Mouse (Mus musculus): ENCODE results near the gene Arid1a.
"Not testable (repeated sequence)": the region's sequence is repeated elsewhere in the genome, so short reads cannot be mapped to it uniquely, and the experiment has no call there.

Gene Arid1a

GRCm38 (mm10) chr4:133674331-133674695, 82.3 kb downstream of the Arid1a start:
- peak; percentile 23 for DNase-seq (ENCODE audit: low read depth, low spot score)

DNA sequence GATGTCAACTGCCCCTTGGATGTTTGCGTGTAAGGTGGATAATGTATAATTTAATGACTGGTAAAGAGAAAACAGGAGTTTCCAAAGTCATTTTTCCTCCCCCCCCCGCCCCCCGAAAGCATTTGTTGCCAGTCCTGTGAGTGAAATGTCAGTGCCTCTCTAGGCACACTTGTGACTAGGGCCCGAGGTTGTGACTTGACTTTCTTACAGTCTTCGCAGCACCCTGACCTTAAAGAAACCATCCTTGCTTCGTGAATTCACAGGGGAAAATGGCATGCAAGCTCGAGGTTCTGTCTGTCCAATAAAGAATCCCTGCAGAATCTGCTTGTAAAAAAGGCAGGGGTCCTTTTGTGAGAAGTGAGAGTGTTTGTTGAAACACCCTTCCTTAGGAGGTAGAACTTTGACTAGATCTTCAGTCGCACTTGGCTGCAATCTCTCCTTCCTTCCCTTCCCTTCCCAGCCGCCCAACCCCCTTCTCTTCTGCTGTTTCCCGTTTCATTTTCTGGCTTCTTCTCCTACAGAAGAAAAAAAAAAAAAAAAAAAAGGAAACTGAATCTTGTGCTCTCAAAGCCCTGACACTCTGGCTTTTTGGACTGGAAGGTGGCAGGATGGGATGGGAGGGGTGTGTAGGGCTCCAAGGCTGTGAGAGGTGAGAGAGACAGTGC, 82.8 kb downstream of the Arid1a start:
- peak; percentile 39 for DNase-seq (ENCODE audit: low read depth, low spot score)

DNA sequence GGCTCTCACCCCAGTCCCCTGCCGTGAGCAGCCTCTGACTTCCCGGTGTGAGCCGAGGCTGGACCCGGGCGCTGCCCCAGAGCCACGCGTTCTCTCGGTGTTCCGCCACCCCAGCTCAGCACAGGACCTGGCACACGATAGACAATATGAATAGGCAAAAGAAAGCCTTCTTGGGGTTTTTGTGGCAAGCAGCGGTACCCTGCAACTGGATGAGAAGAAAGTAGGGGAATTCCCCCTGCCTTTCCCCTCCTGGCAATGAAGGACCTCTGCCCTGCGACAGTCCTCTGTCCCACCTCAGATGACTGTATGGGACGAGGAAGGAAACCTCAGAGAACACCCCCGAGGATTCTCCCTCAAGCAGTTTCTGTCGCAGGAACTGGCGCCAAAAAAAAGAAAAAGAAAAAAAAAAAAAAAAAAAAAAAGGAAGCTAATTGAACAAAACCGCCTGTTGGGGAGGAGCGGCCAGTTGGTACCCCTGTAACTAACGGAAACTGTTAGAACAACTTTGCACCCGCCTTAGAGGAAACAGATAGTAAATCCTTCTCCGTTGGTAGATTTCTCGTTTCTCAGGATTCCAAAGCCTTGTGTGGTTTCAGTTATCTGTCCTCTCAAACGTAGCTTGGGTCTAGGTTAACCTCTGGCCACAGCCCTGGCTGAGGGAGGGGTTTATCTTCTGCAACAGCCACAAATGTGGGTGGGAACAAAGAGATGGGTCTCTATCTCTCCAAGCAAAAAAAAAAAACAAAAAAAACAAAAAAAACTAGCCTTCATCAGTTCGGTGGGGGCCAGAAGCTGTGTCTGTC, 83.5 kb downstream of the Arid1a start:
- DNase-seq (ENCODE audit: low read depth, low spot score) = peak; percentile 72

DNA sequence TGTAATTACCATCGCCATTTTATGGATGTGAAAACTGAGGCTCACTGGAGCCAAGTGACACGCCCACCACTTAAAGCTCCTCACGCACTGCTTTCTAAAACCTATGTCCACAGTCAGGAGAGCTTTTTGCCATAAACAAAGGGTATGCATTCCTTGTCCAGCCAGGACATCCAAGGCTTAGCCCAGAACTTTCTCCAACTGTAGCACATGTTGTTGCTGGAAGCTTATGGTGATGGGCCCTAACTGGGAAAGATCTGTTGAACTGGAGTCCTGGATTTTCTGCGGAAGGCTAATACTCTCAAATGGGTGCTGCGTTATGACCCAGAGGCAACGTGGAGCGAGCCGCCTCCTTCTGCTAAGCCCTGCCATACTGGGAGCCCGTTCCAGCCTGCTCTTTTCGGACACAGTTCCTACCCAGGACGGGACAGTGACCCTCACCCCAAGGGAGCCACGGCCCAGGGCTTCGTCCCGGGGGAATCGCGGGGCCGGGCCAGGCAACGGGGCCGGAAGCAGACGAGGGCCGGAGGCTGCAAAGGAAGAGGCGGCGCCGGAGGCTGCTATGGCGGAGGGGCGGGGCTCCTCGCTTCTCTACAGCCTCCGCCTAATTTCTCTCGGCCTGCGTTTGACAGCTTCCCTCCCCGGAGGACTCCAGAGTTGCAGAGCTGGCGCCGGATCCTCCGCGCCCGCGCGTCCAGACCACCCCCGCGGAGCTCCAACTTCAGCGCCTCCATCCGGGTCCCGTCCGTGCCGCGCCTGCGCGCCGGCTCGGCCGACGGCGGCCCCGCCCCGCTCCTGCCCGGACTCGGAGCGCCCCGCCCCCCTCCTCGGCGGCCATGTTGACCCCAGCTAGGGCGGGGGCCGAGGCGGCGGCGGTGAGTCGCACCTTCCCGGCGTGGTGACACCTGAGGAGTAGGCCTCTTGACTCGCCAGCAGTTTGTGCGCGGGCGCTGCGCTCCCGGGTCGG, 84.4 kb downstream of the Arid1a start, which contains the start of gene Pigv:
TSS of gene Pigv (minus strand) at position 767 of the 964 bp plus-strand sequence.
- peak; percentile 95 for DNase-seq (ENCODE audit: low read depth, low spot score)

DNA sequence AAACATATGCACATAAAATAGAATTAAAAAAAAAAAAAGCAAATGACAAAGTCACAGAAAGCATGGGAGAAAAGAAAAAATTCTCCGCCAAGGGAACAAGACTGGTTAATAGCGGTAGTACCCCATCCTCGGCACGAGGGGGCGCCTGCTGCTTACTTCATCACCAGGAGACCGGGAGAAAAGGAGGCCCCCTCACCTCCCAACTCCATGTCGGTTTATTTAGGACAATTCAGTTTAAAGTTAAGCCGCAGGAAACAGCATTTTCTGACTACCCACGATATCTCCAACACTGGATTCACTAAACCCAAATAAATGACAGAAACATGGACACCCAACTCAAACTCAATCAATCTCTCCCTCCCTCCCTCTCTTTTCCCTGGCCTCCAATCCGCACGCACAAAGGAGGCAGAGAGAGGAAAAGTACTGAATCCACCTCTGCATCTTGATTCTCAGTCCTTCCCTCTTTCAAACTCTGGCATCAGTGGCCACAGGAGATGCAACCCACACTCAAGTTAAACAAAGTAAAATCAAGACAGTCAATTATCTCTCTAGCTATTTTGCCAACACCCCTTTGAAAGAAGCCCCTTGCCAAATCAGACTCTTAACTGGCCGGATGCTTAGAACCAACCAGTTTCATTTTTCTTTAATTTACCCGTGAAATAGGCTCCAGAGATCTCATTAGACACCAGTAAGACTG, 85.2 kb downstream of the Arid1a start:
- DNase-seq (ENCODE audit: low read depth, low spot score) = peak; percentile 85

GRCm38 (mm10) chr4:133669652-133670210, 86.8 kb downstream of the Arid1a start:
- DNase-seq (ENCODE audit: low read depth, low spot score) = no peak

- no peak for DNase-seq (ENCODE audit: low read depth, low spot score)
Observed at GRCm38 (mm10) chr4:133668537-133668936, 88.0 kb downstream of the Arid1a start.

DNA sequence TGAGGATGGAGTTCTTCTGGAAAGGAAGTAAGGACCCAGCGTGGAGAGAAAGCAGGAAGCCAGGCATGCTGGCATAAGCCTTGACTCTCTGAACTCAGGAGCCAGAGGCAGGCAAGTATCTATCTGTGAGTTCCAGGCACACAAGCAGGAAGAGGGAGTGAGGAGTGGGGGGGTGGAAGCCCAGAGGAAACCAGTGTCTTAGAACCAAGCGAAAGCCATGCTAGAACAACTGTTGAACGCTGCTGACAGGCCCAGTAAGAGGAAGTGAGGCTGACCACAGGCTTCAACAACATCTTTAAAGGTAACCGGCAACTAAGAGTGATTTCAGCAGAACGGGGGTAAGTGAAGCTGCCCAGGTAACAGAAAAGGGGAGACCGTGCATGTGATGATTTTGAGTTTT, 90.4 kb downstream of the Arid1a start:
- DNase-seq (ENCODE audit: low read depth, low spot score) = peak; percentile 61

DNA sequence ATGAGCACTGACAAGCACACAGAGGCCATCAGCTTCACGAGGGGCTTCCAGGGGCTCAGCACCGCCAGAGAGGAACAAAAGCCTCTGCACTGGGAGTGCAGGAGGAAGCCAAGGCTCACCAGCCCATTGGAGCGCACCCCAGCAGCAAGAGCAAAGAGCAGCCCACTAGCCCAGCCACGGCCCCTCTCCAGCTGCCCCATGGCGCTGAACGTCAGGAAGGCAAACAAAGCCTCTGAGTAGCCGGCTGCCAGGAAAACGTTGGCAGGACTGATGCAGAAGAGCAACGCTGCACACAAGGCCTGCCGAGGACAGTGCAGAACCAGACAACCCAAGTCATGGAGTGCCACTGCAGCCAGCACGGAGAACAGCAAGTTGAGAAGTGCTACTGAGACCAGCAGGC, 91.5 kb downstream of the Arid1a start:
- DNase-seq (ENCODE audit: low read depth, low spot score) = no peak

GRCm38 (mm10) chr4:133662945-133663344, 93.6 kb downstream of the Arid1a start:
- no peak for DNase-seq (ENCODE audit: low read depth, low spot score)

- DNase-seq (ENCODE audit: low read depth, low spot score) = no peak
Observed at GRCm38 (mm10) chr4:133662421-133662820, 94.1 kb downstream of the Arid1a start.

GRCm38 (mm10) chr4:133660193-133661155, 96.1 kb downstream of the Arid1a start:
- no peak for DNase-seq (ENCODE audit: low read depth, low spot score)

DNA sequence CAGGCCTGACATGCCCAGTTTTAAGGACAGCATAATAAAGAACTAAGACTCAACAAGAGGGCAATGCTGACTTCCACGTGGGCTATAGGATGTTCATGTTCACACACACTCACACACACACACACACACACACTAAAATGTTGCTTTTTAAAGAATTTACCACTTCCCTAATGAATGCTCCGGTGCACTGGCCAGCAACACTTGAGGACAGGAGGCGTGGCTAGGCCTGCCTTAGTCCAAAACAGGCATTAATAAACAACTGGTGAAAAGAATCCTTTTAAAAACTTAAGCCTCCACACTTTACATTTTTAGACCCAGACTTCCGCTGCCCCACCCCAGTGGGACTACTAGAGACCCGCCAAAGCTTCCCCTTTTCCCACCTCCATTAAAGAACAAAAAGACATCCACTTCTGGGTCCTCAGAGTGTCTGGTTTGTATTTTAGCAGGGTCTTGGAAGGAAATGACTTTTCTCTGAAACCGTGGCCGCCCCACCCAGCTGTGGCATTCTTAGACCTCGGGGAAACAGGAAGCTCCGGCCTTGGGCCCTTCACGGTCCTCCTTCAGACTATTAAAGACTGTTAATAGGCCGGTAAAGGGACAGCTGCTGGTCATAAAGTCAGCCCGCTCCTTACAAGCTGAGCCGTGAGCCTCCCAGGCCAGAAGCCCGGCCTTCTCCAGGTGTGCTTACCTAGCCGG, 96.9 kb downstream of the Arid1a start:
- no peak for DNase-seq (ENCODE audit: low read depth, low spot score)

DNA sequence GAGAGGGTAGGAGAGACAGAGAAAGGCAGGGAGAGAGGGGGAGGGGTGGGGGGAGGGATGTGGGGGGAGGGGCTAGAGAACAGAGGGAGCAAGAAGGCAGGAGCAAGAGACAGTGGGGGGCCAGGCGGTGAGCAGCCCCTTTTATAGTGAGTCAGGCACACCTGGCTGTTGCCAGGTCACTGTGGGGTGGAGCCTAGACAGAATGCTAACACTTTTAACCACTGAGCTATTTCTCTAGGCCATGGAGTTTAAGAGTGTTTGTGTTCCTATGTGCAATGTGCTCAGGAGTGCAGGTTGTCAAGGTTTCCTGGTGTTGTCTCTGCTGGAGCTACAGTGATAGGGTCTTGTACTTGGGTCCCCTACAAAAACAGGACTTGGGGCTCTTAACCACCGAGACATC, 97.8 kb downstream of the Arid1a start:
- no peak for DNase-seq (ENCODE audit: low read depth, low spot score)

- DNase-seq (ENCODE audit: low read depth, low spot score) = no peak
Observed at GRCm38 (mm10) chr4:133657829-133658458, 98.6 kb downstream of the Arid1a start.

DNA sequence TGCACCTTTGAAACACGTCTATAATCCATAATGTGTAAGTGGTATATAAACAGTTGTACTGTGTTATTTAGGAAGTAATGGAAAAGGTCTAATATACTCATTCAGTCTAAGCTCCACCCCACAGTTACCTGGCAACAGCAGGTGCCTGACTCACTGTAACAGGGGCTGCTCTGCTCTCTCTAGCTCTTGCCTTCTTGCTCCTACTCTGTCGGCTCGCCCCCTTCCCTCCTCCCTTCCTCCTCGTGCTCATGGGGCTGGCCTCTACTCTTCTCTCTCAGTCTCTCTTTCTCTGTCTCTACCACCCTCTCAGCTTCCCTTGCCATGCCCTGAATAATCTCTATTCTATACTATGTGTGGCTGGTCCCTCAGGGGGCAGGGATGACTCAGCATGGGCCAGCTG, 99.6 kb downstream of the Arid1a start:
- no peak for DNase-seq (ENCODE audit: low read depth, low spot score)

- no peak for DNase-seq (ENCODE audit: low read depth, low spot score)
Observed at GRCm38 (mm10) chr4:133656294-133656693, 100.3 kb downstream of the Arid1a start.

GRCm38 (mm10) chr4:133654070-133654469, 102.5 kb downstream of the Arid1a start:
- not testable (repeated sequence) for DNase-seq (ENCODE audit: low read depth, low spot score)

- DNase-seq (ENCODE audit: low read depth, low spot score) = no peak
Observed at GRCm38 (mm10) chr4:133652746-133653145, 103.8 kb downstream of the Arid1a start.

Measured in CD4-positive, CD25-positive, alpha-beta regulatory T cell, adult 2 months (primary cell).